ENCODE assay signal across 15 mouse cellular contexts in the genomic region with DNA sequence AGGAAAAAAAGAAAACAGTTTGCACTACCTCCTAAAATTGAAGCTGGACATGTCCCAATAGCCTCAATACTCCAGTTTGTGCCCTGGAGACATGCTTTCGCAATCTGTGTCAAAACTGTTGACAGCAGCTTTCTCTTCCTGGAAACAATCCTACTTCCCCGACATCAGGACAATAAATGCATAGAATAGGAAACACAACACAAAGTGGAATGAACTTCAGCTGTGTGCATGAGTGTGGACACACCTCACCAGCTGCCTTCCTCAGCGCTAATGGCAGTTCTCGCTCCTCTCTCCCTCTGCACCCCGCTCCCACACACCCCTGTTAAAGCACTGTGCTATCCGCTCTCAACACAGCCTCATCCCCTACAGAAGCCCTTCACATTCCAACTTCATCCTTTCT. TPM values are rescaled to one million over a fixed set of nuclear protein-coding genes. Genes with fewer than 3 reads are reported as not detected.
DNase-seq lines count a peak whose midpoint lies in the region; ATAC-seq and TF ChIP-seq lines count a peak whose summit lies in the region.
"Had no signal": no experiment of that assay in that cellular context is flagged by ENCODE, and none has a peak within 500 bp of the region (broad histone marks: within the 10 kb centered on the region; RNA-seq: fewer than 3 reads in every experiment).

No protein-coding gene starts in this region.

- H3K4me3 ChIP-seq in heart, adult 2 months, result no peak overlapping the region
- H3K4me3 ChIP-seq in heart, embryonic 16.5 days (ENCODE audit: low read length), result no peak overlapping the region
- H3K4me3 ChIP-seq in left cerebral cortex, adult 2 months, result no peak overlapping the region
- H3K4me3 ChIP-seq in thymus, adult 2 months (ENCODE audit: control insufficient read depth, insufficient read depth, low read length), result no peak overlapping the region
- H3K4me3 ChIP-seq: embryonic facial prominence, embryonic 13.5 days; forebrain, embryonic 15.5 days; heart, embryonic 15.5 days had no signal

- peaks cover 34% of the 10 kb centered on the region for H3K4me1 ChIP-seq in heart, adult 2 months (ENCODE audit: control insufficient read depth, insufficient read depth, low read length)
- peaks cover 45% of the 10 kb centered on the region for H3K4me1 ChIP-seq in heart, embryonic 16.5 days (ENCODE audit: control insufficient read depth, insufficient read depth, low read length)
- H3K4me1 ChIP-seq in thymus, adult 2 months (replicated peaks; ENCODE audit: control insufficient read depth, insufficient read depth, low read length), result 0 out of 2 replicates have a peak, but pooled peaks cover 5% of the 10 kb centered on the region

- TF ChIP-seq EP300 in heart, adult 2 months (IDR thresholded peaks at IDR 0.05; ENCODE audit: insufficient read depth, low read depth, low read length), result no peak

- intact Hi-C loops in heart, adult 2 months (cut with DNase I), result loop anchor here (5.0 kb wide), 1 partner anchor 35 kb away; no protein-coding TSS in a partner anchor
- intact Hi-C loops in left cerebral cortex, adult 2 months (cut with DNase I), result no loop called here

- H3K9ac ChIP-seq in heart, adult 2 months (ENCODE audit: low read depth, low read length), result peak overlapping the region; percentile 4; the same call in 1 of the 2 replicates
- H3K9ac ChIP-seq in heart, embryonic 16.5 days (ENCODE audit: low read length), result no peak overlapping the region
- H3K9ac ChIP-seq: embryonic facial prominence, embryonic 13.5 days; forebrain, embryonic 15.5 days; heart, embryonic 15.5 days; liver, embryonic 14.5 days had no signal

- H3K9me3 ChIP-seq in heart, embryonic 16.5 days (replicated peaks; ENCODE audit: control insufficient read depth, low read length), result no peaks in the 10 kb centered on the region
- H3K9me3 ChIP-seq: embryonic facial prominence, embryonic 13.5 days; heart, embryonic 15.5 days had no signal

- TF ChIP-seq CTCF in heart, adult 2 months (IDR thresholded peaks at IDR 0.05), result no peak
- TF ChIP-seq CTCF in left cerebral cortex, adult 2 months (IDR thresholded peaks at IDR 0.05), result no peak
- TF ChIP-seq CTCF in thymus, adult 2 months (IDR thresholded peaks at IDR 0.05; ENCODE audit: borderline replicate concordance, control insufficient read depth, extremely low read depth, insufficient read depth, low read length, poor library complexity), result no peak

- peak; percentile 42 to 50 for DNase-seq in heart, adult 2 months
- no peak for DNase-seq in heart, postnatal 4 days
- peak; percentile 93 for DNase-seq in adipocyte (ENCODE audit: low spot score)
- peak; percentile 62 for DNase-seq in lung, postnatal 36 days
- DNase-seq in left cerebral cortex, adult 2 months (ENCODE audit: extremely low spot score in 1 of 2, low spot score in 2 of 2), result no peak
- no peak for DNase-seq in thymus, adult 2 months
- DNase-seq: cerebellum, postnatal 10 days; kidney, postnatal 4 days; spleen, adult 18-20 months had no signal

- 21% methylated on average over 6 of the region's 6 CpGs for WGBS in heart, adult 2 months
- 70% methylated on average over 6 of the region's 6 CpGs for WGBS in heart, embryonic 16.5 days
- WGBS in thymus, adult 2 months, result 91% methylated on average over 6 of the region's 6 CpGs

- H3K4me2 ChIP-seq in heart, embryonic 16.5 days (ENCODE audit: low read depth, low read length), result no peak overlapping the region
- H3K4me2 ChIP-seq: embryonic facial prominence, embryonic 13.5 days; forebrain, embryonic 15.5 days; heart, embryonic 15.5 days had no signal

- no peaks in the 10 kb centered on the region for H3K27me3 ChIP-seq in heart, adult 2 months (ENCODE audit: control insufficient read depth, insufficient read depth, low read length)
- no peaks in the 10 kb centered on the region for H3K27me3 ChIP-seq in heart, embryonic 16.5 days (ENCODE audit: control insufficient read depth, insufficient read depth, low read length)
- no peaks in the 10 kb centered on the region for H3K27me3 ChIP-seq in thymus, adult 2 months (ENCODE audit: control insufficient read depth, insufficient read depth, low read length)
- H3K27me3 ChIP-seq: embryonic facial prominence, embryonic 13.5 days; forebrain, embryonic 15.5 days; heart, embryonic 15.5 days had no signal

- TF ChIP-seq POLR2A in heart, adult 2 months (IDR thresholded peaks at IDR 0.05; ENCODE audit: insufficient read depth, low read depth, low read length), result no peak
- no peak for TF ChIP-seq POLR2A in thymus, adult 2 months (IDR thresholded peaks at IDR 0.05; ENCODE audit: control insufficient read depth, extremely low read depth, insufficient read depth, low read length, poor library complexity)

- H3K27ac ChIP-seq in heart, adult 2 months, result peak overlapping the region; percentile 27
- H3K27ac ChIP-seq in heart, embryonic 16.5 days (ENCODE audit: low read length), result 0 out of 2 replicates have a peak overlapping the region, but pooled peaks have one; percentile 13
- H3K27ac ChIP-seq in left cerebral cortex, adult 2 months, result no peak overlapping the region
- no peak overlapping the region for H3K27ac ChIP-seq in thymus, adult 2 months (ENCODE audit: control insufficient read depth, insufficient read depth, low read length)
- H3K27ac ChIP-seq: embryonic facial prominence, embryonic 13.5 days; forebrain, embryonic 15.5 days; heart, embryonic 15.5 days; liver, embryonic 14.5 days had no signal

- peaks cover 49% of the 10 kb centered on the region for H3K36me3 ChIP-seq in heart, adult 2 months (ENCODE audit: control insufficient read depth, insufficient read depth, low read length)
- no peaks in the 10 kb centered on the region for H3K36me3 ChIP-seq in heart, embryonic 16.5 days (ENCODE audit: control insufficient read depth, insufficient read depth)
- H3K36me3 ChIP-seq in thymus, adult 2 months (ENCODE audit: control insufficient read depth, insufficient read depth, low read length), result no peaks in the 10 kb centered on the region
- H3K36me3 ChIP-seq: forebrain, embryonic 15.5 days; heart, embryonic 15.5 days had no signal

- 0 out of 2 replicates have a peak, but pooled peaks have one; percentile 35 for ATAC-seq in heart, embryonic 16.5 days (replicated peaks; ENCODE audit: extremely low read depth, insufficient read depth, low FRiP score)
- no peak for ATAC-seq in cerebellum, adult (ENCODE audit: insufficient number of reproducible peaks, low FRiP score, low TSS enrichment)
- ATAC-seq: forebrain, embryonic 15.5 days had no signal

- H3K79me2 ChIP-seq in heart, adult 2 months (replicated peaks; ENCODE audit: control insufficient read depth, insufficient read depth, low read length), result peaks cover 13% of the 10 kb centered on the region

RNA-seq across cellular contexts. Expression of a gene that starts 12.8 kb away (rescaled TPM):
- 10 to 100 TPM; 72.9 to 79.3 TPM for total RNA-seq in heart, adult 2 months (2021)
- 45.8 and 63.4 TPM in 2 replicates for polyA plus RNA-seq in heart, adult 2 months (2012; rRNA removed)
- total RNA-seq in heart, postnatal 4 days (2021), result 100 to 1,000 TPM; 108 TPM
- 52.1 and 53.3 TPM in 2 replicates for polyA plus RNA-seq in heart, embryonic 16.5 days (2015; fragmentation: Nextera tagmentation; extraction: Ambion mirVana)
- total RNA-seq in left cerebral cortex, adult 2 months (2021), result 10 to 100 TPM; 76.0 to 85.1 TPM
- polyA plus RNA-seq in thymus, adult 2 months (2012; rRNA removed), result 97.4 and 109 TPM in 2 replicates

Comparison
In these comparisons a context has a peak if more than half of its experiments do, and no peak if none do; other contexts are left out.
1. DNase-seq: peak in heart, adult 2 months (2 of 2), adipocyte (single experiment) and lung, postnatal 36 days (single experiment); none in heart, postnatal 4 days (single experiment), left cerebral cortex, adult 2 months (0 of 2) and thymus, adult 2 months (single experiment).
2. H3K27ac ChIP-seq: peak in heart, adult 2 months (single experiment) and heart, embryonic 16.5 days (single experiment); none in left cerebral cortex, adult 2 months (single experiment) and thymus, adult 2 months (single experiment).